Mouse (Mus musculus) kidney, postnatal 14 days (tissue): Measurements from ENCODE around the gene Acsf3.

ENCODE experiments used
- DNase-seq: peaks from one replicate; pipeline ENCODE4 v3.0.0; 2022; ENCODE audit warnings: mixed read lengths

Acsf3 gene

DNA sequence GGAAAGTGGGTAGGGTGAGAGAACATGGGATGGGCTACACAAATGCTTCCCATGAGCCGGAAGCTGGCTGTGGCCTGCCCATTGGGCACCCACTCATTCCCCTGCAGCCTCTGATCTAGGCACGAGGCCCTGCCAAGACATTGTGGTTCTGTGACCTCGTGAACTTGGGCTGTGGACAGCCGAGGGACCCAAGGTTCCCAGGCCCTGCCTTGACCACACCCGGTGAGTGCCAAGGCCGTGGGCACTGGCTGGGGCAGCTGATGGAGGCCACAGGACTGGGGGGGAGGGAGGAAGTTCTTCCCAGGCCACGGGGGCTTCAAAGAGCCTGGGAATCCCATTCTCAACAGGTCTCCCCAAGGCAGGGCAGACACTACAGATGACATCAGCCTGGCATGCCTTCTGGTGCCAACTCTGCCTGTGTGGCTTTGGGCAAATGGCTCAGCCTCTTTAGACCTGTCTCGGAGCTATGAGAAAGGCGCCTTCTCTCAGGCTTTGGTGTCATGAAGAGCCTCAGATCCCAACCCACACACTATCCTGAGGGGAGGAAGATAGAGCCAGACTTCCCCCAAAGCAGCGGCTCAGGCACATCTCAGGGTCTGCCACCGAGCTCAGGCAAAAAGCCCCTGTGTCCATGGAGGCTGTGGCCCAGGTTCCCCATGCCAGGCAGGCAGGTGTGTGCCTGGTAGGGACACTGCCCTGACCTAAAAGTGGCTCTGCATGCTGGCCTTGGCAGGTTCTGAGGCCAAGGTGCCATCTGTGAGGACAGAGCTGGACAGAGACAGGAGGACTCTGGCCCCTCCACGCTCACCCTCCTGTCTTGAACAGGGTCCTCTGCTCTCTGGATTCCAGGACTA lies 76.6 kb downstream of the Acsf3 start:
- DNase-seq = no peak

DNA sequence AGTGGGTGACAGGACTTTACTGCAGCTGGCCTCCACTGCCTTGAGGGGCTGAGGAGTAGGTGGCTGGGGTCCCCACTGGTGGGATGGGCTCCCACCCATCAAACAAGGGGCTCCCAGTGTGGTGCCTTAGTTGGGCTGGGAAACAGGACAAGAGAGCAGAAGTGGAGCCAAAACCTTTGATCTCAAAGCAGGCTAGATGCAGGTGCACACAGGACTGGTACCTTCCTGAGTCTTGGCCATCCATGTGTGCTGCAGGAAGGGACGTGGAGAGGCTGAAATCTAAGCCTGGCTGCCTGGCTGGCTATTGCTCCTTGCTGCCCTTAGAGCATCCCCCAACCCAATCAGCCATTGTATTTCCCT lies 77.2 kb downstream of the Acsf3 start:
- no peak for DNase-seq

DNA sequence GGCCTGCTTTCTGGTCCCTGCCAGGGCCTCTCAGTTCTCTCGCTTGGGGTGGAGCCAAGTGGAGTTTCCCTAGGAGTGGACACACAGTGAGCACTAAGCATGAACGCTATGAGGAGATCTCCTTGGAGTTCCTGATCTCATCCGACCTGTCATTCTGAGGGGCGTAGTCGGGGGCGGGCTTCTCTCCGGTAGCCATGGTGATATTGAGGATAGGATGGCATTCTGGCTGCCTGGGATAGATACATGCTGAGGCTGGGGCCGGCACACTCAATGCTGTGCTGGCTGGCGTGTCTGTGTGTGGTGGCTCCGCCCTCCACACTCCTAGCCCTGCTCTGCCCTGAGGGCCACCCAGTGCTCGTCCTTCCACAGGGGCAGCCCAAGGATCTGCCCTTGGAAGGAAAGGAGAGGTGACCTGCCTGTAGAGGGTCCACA lies 78.1 kb downstream of the Acsf3 start:
- no peak for DNase-seq

DNA sequence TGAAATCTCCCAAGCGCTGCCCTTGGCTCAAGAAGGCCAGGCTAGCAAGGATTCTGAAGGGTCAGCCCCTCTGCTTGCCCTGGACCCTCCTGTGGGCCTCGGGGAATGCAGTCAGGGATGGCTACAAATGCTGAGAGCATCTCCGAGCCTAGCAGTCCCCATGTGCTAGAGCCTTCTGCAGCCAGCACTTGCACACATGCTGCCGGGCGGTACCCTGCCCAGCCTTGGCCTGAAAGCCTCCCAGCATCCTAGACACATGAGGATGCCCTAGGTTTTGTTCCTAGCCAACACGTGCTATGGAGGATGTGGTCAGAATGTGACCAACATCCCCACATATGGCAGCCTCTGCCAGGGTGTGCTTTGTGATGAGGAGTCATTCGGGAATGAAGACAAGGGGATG lies 79.1 kb downstream of the Acsf3 start:
- DNase-seq = no peak

DNA sequence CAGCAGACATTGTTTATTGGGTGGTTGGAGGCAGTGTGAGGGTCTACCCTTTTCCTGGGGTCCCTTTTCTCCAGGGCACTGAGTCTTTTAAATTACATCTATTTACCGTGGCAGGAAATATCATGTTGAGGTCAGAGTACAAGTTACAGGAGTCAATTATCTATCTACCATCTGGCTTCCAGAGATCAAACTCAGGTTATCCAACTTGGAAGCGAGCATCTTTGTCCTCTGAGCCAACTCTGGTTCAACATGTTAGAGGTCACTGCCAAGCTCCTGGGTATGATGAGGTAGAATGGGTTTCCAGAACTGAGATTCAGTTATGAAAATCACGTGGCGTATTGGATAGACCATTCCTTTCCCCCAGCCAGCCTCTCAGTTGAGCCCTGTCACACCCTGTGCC lies 79.8 kb downstream of the Acsf3 start:
- no peak for DNase-seq

DNA sequence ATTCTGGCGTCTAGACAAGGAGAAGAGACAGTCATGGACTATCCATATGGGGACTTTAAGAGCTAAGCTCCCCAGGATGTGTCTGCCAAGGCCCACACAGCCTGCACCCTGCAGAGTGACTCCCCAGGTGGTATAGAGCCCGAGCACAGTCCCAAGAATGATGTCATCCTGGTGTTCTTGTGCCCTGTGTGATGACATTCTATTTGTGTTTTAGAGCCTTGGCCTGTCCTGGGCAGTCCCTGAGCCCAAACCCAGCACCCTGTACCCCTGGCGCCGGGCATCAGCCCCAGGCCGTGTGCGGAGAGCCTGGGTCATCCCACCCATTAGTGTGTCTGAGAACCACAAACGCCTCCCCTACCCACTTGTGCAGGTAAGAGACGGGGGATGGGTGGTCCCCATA lies 81.0 kb downstream of the Acsf3 start:
- DNase-seq = no peak

DNA sequence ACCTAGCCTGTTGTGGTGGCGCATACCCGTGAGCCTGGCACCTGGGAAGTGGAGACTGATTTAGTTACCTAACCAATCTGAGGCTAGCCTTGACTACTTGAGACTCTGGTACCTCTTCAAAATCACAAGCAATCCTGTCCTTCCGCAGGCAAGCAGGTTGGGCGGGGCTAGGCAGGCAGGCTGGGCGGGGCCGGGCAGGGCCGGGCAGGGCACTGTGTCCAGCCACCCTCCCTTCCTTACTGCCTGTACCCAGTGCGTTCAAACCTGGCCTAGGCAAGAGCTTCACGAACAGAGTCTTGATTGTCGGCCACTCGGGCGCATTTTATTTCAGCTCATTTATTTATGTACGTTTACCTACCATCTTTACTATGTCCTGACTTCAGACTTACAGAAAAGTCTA lies 84.6 kb downstream of the Acsf3 start:
- no peak for DNase-seq

DNA sequence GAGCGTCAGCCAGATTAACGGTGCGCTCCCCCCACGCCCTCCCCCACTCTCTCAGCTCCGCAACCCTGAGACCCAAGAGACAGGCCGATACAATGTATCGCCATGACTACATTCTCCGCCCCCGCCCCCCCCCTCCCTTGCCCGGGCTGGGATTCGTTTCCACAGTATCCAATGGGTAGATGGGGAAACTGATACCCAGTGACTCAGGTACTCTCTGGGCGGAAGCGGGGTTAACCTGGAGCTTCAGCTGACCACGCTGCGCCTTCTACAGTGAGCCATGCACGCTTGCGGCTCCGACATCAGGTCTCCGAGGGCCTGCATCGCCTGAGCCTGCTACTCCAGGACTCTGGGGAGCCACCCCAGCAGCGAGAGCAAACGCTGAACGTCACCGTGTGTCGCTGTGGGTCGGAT lies 89.4 kb downstream of the Acsf3 start:
- no peak for DNase-seq

DNA sequence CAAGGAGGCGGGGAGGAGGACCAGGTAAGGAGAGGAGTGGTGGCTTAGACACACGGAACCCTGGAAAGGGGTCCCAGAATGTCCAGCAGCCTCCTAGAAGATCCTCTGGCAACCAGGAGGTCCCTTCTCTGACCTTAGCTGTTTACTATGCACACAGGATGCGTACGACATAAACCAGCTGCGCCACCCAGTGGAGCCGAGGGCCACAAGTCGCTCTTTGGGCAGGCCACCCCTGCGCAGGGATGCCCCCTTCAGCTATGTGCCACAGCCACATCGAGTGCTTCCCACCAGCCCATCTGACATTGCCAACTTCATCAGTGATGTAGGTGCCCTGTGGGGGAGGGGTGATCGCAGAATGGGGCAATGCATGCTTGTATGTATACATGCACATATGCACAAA lies 90.2 kb downstream of the Acsf3 start:
- DNase-seq = no peak

DNA sequence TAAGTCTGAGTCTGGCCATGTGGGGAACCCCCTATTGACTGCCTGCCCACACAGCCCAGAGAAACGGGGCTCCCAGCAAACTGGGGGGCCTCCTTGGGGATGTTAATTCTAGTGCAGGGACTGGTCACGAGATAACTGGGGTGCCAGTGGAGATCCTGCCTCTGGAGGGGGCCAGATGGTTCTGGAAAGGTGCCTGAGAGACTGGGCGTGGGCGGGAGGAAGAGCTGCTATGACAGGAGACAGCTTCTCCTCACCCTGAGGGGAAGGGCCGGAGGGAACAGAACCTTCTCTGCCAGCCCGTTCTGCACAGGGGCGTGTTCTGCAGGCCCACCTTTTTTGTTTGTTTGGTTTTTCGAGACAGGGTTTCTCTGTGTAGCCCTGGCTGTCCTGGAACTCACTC lies 90.9 kb downstream of the Acsf3 start:
- no peak for DNase-seq
